Mouse (Mus musculus) Muller cell, postnatal 12 days (primary cell): ENCODE data around the gene Tmem189.
A peak's percentile ranks its signal among the peaks of the same experiment; 100 is the strongest.

Source experiments
- DNase-seq: peaks from one replicate; pipeline ENCODE4 v3.0.0-alpha.2; 2015; ENCODE audit errors: inconsistent ontology term

Tmem189 gene

GRCm38 (mm10) chr2:167680657-167681056, 9.0 kb downstream of the Tmem189 start:
- no peak for DNase-seq

- peak; percentile 82 for DNase-seq
These were observed 9.7 kb downstream of the Tmem189 start for GRCm38 (mm10) chr2:167679902-167680430.

DNA sequence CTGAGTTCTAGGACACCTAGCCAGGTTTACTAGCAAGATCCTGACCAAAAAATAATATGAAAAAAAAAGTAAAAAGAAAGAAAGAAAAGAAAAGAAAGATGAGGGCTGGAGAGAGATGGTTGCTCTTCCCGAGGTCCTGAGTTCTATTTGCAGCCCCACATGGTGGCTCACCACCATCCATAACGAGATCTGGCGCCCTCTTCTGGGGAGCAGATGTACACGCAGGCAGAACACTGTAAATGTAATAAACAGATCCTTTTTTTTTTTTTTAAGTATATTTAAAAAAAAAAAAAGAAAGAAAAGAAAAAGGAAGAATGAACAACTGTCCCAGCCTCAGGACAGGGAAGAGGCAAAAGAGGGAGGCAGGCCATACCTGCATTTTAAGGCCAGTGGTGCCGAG, 11.0 kb downstream of the Tmem189 start:
- no peak for DNase-seq

- no peak for DNase-seq
These were observed 14.3 kb downstream of the Tmem189 start for GRCm38 (mm10) chr2:167675120-167675909.

GRCm38 (mm10) chr2:167672212-167672685, 17.4 kb downstream of the Tmem189 start:
- no peak for DNase-seq

GRCm38 (mm10) chr2:167671101-167671633, 18.5 kb downstream of the Tmem189 start:
- no peak for DNase-seq

- no peak for DNase-seq
These were observed 20.2 kb downstream of the Tmem189 start for GRCm38 (mm10) chr2:167669398-167669797.

DNA sequence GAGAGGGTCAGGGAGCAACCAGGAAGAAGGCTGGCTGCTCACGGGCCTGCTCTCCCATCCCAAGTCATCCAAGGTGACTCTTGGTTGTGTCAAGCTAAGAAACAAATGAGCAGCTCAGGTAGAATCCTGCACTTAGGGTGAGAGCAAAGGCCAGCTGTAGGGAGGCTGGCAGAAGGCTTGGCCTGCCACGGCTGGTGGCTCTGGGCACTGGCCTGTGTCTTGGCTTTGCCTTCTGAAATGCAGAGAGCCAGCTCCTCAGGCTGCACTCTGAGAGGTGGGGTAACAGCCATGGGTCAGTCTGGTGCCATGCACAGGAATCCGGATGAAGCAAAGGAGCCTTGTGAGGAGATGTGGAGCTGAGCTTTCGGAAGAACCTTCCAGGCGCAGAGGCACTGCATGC, 21.2 kb downstream of the Tmem189 start:
- DNase-seq, result no peak

DNA sequence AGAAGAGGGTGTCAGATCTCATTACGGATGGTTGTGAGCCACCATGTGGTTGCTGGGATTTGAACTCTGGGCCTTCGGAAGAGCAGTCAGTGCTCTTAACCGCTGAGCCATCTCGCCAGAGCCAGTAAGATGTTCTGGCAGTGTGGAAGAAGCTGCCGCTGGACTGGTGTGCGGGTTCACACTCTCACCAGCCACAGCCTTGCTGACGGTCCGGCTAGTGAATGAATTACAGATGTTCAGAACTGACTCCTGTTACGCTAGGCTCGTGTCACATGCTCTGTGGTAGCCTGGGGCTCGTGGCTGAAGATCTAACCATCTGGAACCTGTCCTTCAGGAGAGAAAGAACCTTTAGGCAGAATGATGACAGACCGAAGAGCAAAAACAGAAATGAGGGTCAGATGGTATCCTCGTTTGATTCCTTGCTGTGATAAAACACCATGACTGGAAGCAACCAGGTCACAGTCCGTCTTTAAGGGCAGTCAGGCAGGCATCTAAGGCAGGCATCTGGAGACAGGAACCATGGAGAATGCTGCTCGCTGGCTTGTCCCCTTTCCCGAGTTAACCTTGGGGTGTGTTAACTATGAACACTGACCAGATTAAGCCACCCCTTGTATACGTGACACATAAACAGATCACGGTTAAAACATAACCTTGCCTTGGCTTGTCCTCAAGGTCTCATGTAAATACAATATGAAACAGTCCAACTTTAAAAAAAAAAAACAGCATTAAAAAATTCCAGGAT, 23.5 kb downstream of the Tmem189 start:
- DNase-seq, result no peak

DNA sequence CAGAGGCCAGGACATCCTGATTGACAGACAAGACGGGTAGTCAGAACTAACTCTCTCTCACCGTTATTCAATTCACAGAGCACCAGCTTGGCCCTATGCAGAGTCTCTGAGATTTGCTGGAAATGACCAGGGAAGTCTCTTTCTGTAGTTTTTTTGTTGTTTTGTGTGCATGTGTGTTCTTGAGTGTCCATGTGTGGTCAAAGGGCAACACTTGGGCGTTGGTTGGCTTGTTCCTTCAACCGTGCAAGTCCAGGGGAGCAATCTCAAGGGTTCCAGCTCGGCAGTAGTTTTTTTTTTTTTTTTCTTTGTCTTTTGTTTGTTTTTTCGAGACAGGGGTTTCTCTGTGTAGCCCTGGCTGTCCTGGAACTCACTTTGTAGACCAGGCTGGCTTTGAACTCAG, 26.9 kb downstream of the Tmem189 start:
- DNase-seq, result no peak

DNA sequence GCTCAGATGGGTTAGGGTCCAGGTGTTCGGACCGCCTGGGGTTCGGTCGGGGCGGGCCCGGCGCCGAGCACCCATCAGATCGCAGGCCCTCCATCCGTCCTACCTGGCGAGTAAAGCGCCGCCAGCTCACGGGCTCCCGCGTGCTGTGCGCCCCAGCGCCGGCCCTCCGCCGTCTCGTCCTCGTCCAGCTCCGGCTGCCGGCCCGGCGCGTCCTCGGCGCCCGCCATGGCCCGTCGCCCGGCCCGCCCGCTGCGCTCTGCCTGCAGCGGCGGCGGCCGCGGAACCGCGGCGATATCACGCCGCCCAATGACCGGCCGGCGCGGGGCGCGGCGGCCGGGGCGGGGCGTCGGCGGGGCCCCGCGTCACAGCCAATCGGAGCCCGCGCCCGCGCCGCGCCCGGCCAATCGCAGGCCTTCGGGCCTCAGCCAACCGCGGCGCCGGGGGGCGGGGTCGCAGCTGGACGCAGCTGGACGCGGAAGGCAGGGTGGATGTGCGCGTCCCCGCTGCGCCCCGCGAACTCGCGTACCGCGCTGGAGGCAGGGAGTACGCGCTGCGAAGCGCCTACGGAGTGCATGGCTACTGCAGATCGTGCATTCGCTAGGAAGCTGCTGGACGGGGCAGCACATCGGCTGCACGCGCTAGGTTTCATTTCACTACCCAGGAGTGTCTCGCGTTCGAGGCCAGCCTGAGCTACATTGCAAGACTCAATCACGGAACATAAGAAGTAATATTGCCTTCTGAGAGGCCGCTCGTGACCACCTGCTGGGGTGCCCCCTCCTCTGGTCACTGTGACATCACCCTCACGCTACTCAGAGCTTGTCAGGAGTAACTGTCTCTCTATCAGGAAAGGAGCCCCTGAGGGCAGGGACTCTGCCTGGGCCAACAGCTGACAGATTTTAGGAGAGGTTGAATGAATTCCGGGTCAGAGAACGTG, 28.1 kb downstream of the Tmem189 start, which contains the start of gene Gm20431:
Gene Gm20431, minus strand, starts transcription at position 227 of the 934 bp plus-strand sequence.
- peak; percentile 96 for DNase-seq

- no peak for DNase-seq
These were observed 29.0 kb downstream of the Tmem189 start for GRCm38 (mm10) chr2:167660611-167660971.

- peak; percentile 70 for DNase-seq
These were observed 29.6 kb downstream of the Tmem189 start for GRCm38 (mm10) chr2:167659847-167660610.

DNA sequence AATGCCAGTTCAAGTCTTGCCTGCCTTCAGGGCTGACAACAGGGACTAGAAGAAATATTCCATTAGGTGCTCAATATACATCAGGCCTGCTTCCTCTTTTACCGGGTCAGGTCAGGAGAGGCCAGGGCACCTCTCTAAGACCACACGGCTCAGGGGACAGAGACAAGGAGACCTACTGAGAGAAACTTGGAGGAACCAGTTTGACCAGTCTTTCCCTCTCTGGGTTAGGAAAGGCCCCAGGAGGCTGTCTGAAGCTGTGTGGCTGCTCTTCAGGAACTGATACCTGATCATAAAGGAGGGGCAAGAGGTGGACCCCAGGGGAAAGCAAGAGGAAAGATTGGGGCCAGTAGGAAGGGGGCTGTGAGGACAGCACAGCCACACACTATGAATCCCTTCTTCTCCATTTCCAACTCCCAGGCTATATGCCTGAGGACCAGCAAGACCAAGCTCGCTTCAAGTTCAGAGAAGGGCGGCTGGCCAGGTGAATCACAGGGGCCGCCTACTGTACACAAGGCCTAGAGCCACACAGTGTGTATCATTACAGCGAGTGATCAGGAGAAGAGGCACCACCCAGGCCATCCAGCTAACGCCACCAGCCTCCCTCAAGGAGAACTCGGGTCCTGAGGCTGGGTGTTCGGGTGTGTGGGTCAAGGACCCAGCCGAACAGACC, 30.3 kb downstream of the Tmem189 start:
- no peak for DNase-seq

- peak; percentile 56 for DNase-seq
These were observed 30.9 kb downstream of the Tmem189 start for GRCm38 (mm10) chr2:167658712-167659111.

DNA sequence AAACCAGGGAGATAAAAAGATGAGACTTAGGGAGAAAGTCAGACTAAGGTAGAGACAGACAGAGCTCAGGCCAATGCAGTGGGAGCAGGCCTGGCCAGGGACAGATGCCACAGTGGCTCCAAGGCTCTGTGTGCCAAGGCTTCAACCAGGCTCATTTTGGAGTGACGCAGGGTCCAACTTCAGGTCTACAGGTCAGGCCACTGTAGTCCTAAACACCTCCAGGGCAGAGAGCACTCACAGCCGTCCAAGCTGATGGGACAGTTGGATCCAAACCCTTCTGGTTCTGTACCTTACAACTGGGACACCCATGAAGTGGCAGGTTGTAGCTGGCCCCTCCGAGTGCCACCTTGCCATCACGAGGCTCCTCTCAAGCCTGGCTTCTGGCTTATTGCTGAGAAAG, 31.6 kb downstream of the Tmem189 start:
- no peak for DNase-seq

DNA sequence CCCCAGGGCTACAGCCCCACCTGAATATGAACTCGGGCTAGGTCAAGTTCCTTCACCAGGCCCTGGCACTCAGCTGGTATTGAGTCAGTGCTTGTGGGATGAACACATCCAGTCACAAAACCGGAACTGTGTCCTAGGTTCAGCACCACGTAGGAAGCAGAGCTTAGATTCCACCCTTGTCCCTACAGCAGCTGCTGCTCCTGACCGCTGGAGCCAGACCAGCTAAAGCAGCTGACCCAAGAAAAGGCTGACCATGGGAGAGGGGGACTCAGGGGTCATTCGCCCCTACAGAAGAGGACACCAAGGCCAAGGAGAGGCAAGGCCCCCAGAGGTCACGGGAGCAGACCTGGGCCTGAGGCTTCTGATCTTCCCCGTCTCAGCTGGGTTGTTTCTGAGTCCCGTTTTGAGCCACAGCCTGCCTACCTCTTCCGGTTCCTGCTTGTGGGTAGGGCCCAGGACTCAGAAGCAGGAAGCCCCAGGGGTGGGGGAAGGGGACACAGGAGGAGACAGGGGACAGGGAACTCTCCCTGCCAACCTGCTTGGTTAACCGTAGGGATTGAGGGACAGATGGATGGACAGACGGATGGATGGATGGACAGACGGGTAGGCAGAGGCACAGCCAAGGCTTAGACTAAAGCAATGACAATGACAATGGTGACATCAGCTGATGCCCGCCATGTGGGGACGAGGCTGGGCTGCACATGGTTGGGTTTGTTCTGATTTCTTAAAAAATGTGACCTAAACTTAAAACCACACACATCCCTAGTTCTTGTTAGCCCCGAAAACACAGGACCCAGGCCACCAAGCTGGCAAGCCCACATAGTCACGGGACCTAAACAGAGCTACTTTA, 32.8 kb downstream of the Tmem189 start:
- DNase-seq, result no peak

- no peak for DNase-seq
These were observed 34.6 kb downstream of the Tmem189 start for GRCm38 (mm10) chr2:167654911-167655600.
